Mouse (Mus musculus) G1E (cell line): ENCODE results near the gene Wars2. TPM values are rescaled to one million over a fixed set of nuclear protein-coding genes. Genes with fewer than 3 reads are reported as not detected.

ENCODE experiments used
- ATAC-seq: 2 replicates; pipeline ENCODE4 v1.8.0; 2016; ENCODE audit warnings: mild to moderate bottlenecking; ENCODE audit not compliant: insufficient number of reproducible peaks, poor library complexity, low FRiP score, severe bottlenecking; ENCODE audit errors: extremely low read depth
- DNase-seq: peaks from one replicate; pipeline ENCODE4 v3.0.0; 2012; ENCODE audit warnings: low spot score
- H3K27me3 ChIP-seq: 2 replicates; pipeline ENCODE4 v1.6.1; 2012; ENCODE audit warnings: mild to moderate bottlenecking, low read length, inconsistent platforms; ENCODE audit not compliant: insufficient read depth
- H3K36me3 ChIP-seq: replicated peaks from 2 replicates; pipeline ENCODE3; 2012; ENCODE audit warnings: mild to moderate bottlenecking, inconsistent platforms
- H3K4me1 ChIP-seq: 2 replicates; pipeline ENCODE4 v1.6.1; 2012; ENCODE audit warnings: low read depth, low read length, inconsistent platforms, mixed read lengths; ENCODE audit not compliant: insufficient read depth
- H3K4me3 ChIP-seq: 2 replicates; pipeline ENCODE4 v1.5.1; 2012; ENCODE audit warnings: low read depth, mild to moderate bottlenecking, inconsistent platforms, low read length, moderate library complexity, mixed read lengths
- H3K9me3 ChIP-seq: replicated peaks from 2 replicates; pipeline ENCODE4 v1.6.1; 2012; ENCODE audit warnings: inconsistent platforms
- CTCF ChIP-seq: IDR thresholded peaks from 2 replicates; pipeline ENCODE4 v1.5.1; 2012; ENCODE audit warnings: low read depth, low read length, inconsistent platforms, mixed read lengths
- GATA1 ChIP-seq: IDR thresholded peaks from 2 replicates; pipeline ENCODE4 v1.6.1; 2012; ENCODE audit warnings: borderline replicate concordance, low read length, inconsistent platforms, mixed read lengths
- GATA2 ChIP-seq: IDR thresholded peaks from 2 replicates; pipeline ENCODE4 v1.6.1; 2012; ENCODE audit warnings: low read depth, low read length, inconsistent platforms, borderline replicate concordance
- POLR2AphosphoS5 ChIP-seq: IDR thresholded peaks from 2 replicates; pipeline ENCODE4 v1.6.1; 2012; ENCODE audit warnings: low read depth, low read length, inconsistent platforms; ENCODE audit not compliant: insufficient replicate concordance
- TAL1 ChIP-seq: conservative IDR thresholded peaks from 2 replicates; pipeline ENCODE4 v1.6.1; 2012; ENCODE audit warnings: low read depth, low read length, inconsistent platforms, mixed read lengths
- polyA plus RNA-seq: library from polyadenylated mRNA; stranded (reverse); fragments of >175 nt; gene quantifications from 2 replicates; pipeline ENCODE4 v1.2.3, GENCODE M21; 2012
- total RNA-seq, 2 experiments: library from RNA; stranded (forward) in 1 of 2; stranded (reverse) in 1 of 2; fragments of 200-1000 nt in 1 of 2; fragments of >200 nt in 1 of 2; fragmentation: Nextera tagmentation in 1 of 2; gene quantifications; 2 replicates each; pipeline ENCODE4 v1.2.3; 2014 to 2017

Gene Wars2
- total and polyA plus RNA-seq, 3 experiments, result 0.62 to 12.0 (median 7.4) TPM

- H3K4me1 ChIP-seq, result no peaks in the 10 kb centered on the region
- no peaks in the 10 kb centered on the region for H3K36me3 ChIP-seq
- H3K4me3 ChIP-seq, result no peak overlapping the region
- H3K9me3 ChIP-seq, result no peaks in the 10 kb centered on the region
- DNase-seq (no peak), ATAC-seq (no peak)
- no peaks in the 10 kb centered on the region for H3K27me3 ChIP-seq
- TF ChIP-seq TAL1 (no peak), CTCF (no peak), GATA1 (no peak), GATA2 (no peak), POLR2AphosphoS5 (no peak)
Measured at GRCm38 (mm10) chr3:99130521-99130920, 10.3 kb upstream of the Wars2 start.

DNA sequence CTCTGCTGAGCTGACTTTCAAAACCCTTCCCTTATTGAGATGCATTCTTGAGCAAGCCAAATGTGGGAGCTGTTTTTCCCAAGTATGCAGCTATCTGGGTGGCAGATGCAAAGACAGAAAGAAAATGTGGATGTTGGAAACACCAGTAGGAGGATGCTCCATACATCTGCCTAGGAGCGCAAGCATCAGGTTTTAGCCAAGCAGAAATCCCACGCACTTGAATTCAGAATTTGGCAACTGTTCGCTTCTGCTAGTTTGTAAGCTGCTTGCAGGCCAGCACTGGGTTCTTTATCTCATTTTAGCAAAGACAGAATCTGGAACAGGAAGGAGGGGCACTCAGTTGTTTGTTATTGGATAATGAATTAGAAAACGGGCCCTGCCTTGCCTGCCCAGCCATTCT, 8.9 kb upstream of the Wars2 start:
- Histone ChIP-seq H3K9me3 (no peaks in the 10 kb centered on the region), H3K27me3 (no peaks in the 10 kb centered on the region), H3K4me3 (no peak overlapping the region), H3K4me1 (no peaks in the 10 kb centered on the region), H3K36me3 (no peaks in the 10 kb centered on the region)
- no peak for ATAC-seq
- DNase-seq, result no peak
- TF ChIP-seq TAL1 (no peak), POLR2AphosphoS5 (no peak), GATA2 (no peak), GATA1 (no peak), CTCF (no peak)

GRCm38 (mm10) chr3:99133913-99134312, 7.0 kb upstream of the Wars2 start:
- Histone ChIP-seq H3K9me3 (no peaks in the 10 kb centered on the region), H3K27me3 (no peaks in the 10 kb centered on the region), H3K4me1 (no peaks in the 10 kb centered on the region), H3K4me3 (no peak overlapping the region), H3K36me3 (no peaks in the 10 kb centered on the region)
- TF ChIP-seq GATA1 (no peak), CTCF (no peak), GATA2 (no peak), POLR2AphosphoS5 (no peak), TAL1 (no peak)
- DNase-seq (no peak), ATAC-seq (no peak)

GRCm38 (mm10) chr3:99147886-99148285, 7.0 kb downstream of the Wars2 start:
- Histone ChIP-seq H3K27me3 (no peaks in the 10 kb centered on the region), H3K4me1 (no peaks in the 10 kb centered on the region), H3K4me3 (no peak overlapping the region), H3K9me3 (no peaks in the 10 kb centered on the region), H3K36me3 (peaks cover 19% of the 10 kb centered on the region)
- ATAC-seq, result no peak
- TF ChIP-seq CTCF (no peak), POLR2AphosphoS5 (no peak), GATA2 (no peak), TAL1 (no peak), GATA1 (no peak)
- DNase-seq, result no peak

GRCm38 (mm10) chr3:99149035-99149434, 8.2 kb downstream of the Wars2 start:
- H3K9me3 ChIP-seq, result no peaks in the 10 kb centered on the region
- ATAC-seq, result no peak
- no peak for DNase-seq
- no peaks in the 10 kb centered on the region for H3K4me1 ChIP-seq
- H3K36me3 ChIP-seq, result peaks cover 16% of the 10 kb centered on the region
- no peak overlapping the region for H3K4me3 ChIP-seq
- no peaks in the 10 kb centered on the region for H3K27me3 ChIP-seq
- TF ChIP-seq CTCF, result no peak
- no peak for TF ChIP-seq TAL1
- TF ChIP-seq POLR2AphosphoS5, result no peak

GRCm38 (mm10) chr3:99156286-99156685, 15.4 kb downstream of the Wars2 start:
- TF ChIP-seq CTCF (no peak), TAL1 (no peak), GATA2 (no peak), GATA1 (no peak), POLR2AphosphoS5 (no peak)
- Histone ChIP-seq H3K27me3 (no peaks in the 10 kb centered on the region), H3K36me3 (peaks cover 11% of the 10 kb centered on the region), H3K4me3 (no peak overlapping the region), H3K4me1 (no peaks in the 10 kb centered on the region), H3K9me3 (peaks cover 4% of the 10 kb centered on the region; the same call in 1 of the 2 replicates)
- ATAC-seq, result no peak
- DNase-seq, result no peak

GRCm38 (mm10) chr3:99156987-99157386, 16.1 kb downstream of the Wars2 start:
- Histone ChIP-seq H3K9me3 (peaks cover 4% of the 10 kb centered on the region; the same call in 1 of the 2 replicates), H3K27me3 (no peaks in the 10 kb centered on the region), H3K36me3 (peaks cover 11% of the 10 kb centered on the region), H3K4me1 (no peaks in the 10 kb centered on the region), H3K4me3 (no peak overlapping the region)
- TF ChIP-seq GATA1 (no peak), CTCF (no peak), GATA2 (no peak), TAL1 (no peak), POLR2AphosphoS5 (no peak)
- DNase-seq (no peak), ATAC-seq (no peak)
